In the genomic region with DNA sequence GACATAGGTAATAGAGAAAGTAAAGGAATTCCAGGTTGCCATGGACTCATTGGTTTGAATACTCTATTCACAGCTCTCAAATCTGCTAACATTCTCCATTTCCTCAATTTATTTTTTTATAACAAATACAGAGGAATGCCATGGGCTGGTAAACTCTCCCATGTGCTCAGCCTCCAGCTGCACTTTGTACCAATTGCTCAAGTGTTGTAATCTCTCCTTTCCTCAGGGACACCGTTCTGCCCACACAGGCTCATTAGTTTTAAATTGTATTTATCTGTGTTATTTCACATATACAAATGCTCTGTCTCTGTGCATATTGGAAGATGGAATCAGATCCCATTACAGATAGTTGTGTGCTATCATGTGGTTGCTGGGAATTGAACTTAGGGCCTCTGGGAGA, we compare ENCODE assay signal across 27 mouse cellular contexts. TPM values are rescaled to one million over a fixed set of nuclear protein-coding genes. Genes with fewer than 3 reads are reported as not detected.
DNase-seq lines count a peak whose midpoint lies in the region; ATAC-seq and TF ChIP-seq lines count a peak whose summit lies in the region.
"Had no signal": no experiment of that assay in that cellular context is flagged by ENCODE, and none has a peak within 500 bp of the region (broad histone marks: within the 10 kb centered on the region; RNA-seq: fewer than 3 reads in every experiment).

No protein-coding gene starts in this region.

- peaks cover 32% of the 10 kb centered on the region for H3K36me3 ChIP-seq in intestine, postnatal 0 days (ENCODE audit: control insufficient read depth, insufficient read depth)
- H3K36me3 ChIP-seq in intestine, embryonic 15.5 days = peaks cover 49% of the 10 kb centered on the region
- peaks cover 61% of the 10 kb centered on the region for H3K36me3 ChIP-seq in kidney, embryonic 14.5 days (ENCODE audit: control insufficient read depth, insufficient read depth, low read length)

- no peak overlapping the region for H3K4me3 ChIP-seq in intestine, postnatal 0 days (ENCODE audit: low read depth, low read length)
- no peak overlapping the region for H3K4me3 ChIP-seq in intestine, embryonic 15.5 days (replicated peaks)
- no peak overlapping the region for H3K4me3 ChIP-seq in kidney, embryonic 14.5 days (ENCODE audit: low read length)
- H3K4me3 ChIP-seq: embryonic facial prominence, embryonic 13.5 days; embryonic facial prominence, embryonic 15.5 days; erythroblast, embryonic 14.5 days; forebrain, embryonic 10.5 days; forebrain, embryonic 12.5 days had no signal

- WGBS in intestine, postnatal 0 days = 48% methylated on average over 1 of the region's 1 CpGs
- 91% methylated on average over 1 of the region's 1 CpGs for WGBS in intestine, embryonic 15.5 days
- WGBS in kidney, embryonic 14.5 days = 98% methylated on average over 1 of the region's 1 CpGs

- no peaks in the 10 kb centered on the region for H3K27me3 ChIP-seq in intestine, postnatal 0 days (replicated peaks; ENCODE audit: control insufficient read depth, insufficient read depth, low read length)
- H3K27me3 ChIP-seq in intestine, embryonic 15.5 days (replicated peaks) = no peaks in the 10 kb centered on the region
- no peaks in the 10 kb centered on the region for H3K27me3 ChIP-seq in kidney, embryonic 14.5 days (ENCODE audit: control insufficient read depth, insufficient read depth, low read length)
- H3K27me3 ChIP-seq: CH12.LX; embryonic facial prominence, embryonic 13.5 days; embryonic facial prominence, embryonic 15.5 days; forebrain, embryonic 12.5 days; Patski had no signal

- TF ChIP-seq CTCF in intestine, postnatal 0 days (IDR thresholded peaks at IDR 0.05; ENCODE audit: low read depth) = no peak

- H3K27ac ChIP-seq in intestine, postnatal 0 days (ENCODE audit: low read depth, low read length) = peak overlapping the region; percentile 28; the same call in 1 of the 2 replicates
- no peak overlapping the region for H3K27ac ChIP-seq in intestine, embryonic 15.5 days
- H3K27ac ChIP-seq in kidney, embryonic 14.5 days (ENCODE audit: low read depth, low read length) = no peak overlapping the region
- H3K27ac ChIP-seq: embryonic facial prominence, embryonic 13.5 days; embryonic facial prominence, embryonic 15.5 days; forebrain, embryonic 10.5 days; forebrain, embryonic 12.5 days had no signal

- H3K4me1 ChIP-seq in intestine, postnatal 0 days (replicated peaks; ENCODE audit: control insufficient read depth, insufficient read depth, low read length) = no peaks in the 10 kb centered on the region
- H3K4me1 ChIP-seq in intestine, embryonic 15.5 days (replicated peaks) = no peaks in the 10 kb centered on the region
- no peaks in the 10 kb centered on the region for H3K4me1 ChIP-seq in kidney, embryonic 14.5 days (ENCODE audit: control insufficient read depth, insufficient read depth, low read length)
- H3K4me1 ChIP-seq: embryonic facial prominence, embryonic 13.5 days; embryonic facial prominence, embryonic 15.5 days; forebrain, embryonic 10.5 days; forebrain, embryonic 12.5 days had no signal

- peak; percentile 49; the same call in 1 of the 2 replicates for ATAC-seq in intestine, postnatal 0 days
- ATAC-seq in intestine, embryonic 15.5 days = no peak
- ATAC-seq in kidney, embryonic 14.5 days (ENCODE audit: low FRiP score, low TSS enrichment) = no peak
- ATAC-seq: activated CD4-positive, CD25-positive, alpha-beta regulatory T cell, adult 4 months; CD4-positive, CD25-positive, alpha-beta regulatory T cell, adult 4 months; forebrain, embryonic 14.5 days; forebrain, embryonic 16.5 days; Patski had no signal

- H3K4me2 ChIP-seq in intestine, postnatal 0 days (replicated peaks; ENCODE audit: low read depth) = no peak overlapping the region
- H3K4me2 ChIP-seq in intestine, embryonic 15.5 days (replicated peaks) = no peak overlapping the region
- no peak overlapping the region for H3K4me2 ChIP-seq in kidney, embryonic 14.5 days (replicated peaks; ENCODE audit: low read depth, low read length)
- H3K4me2 ChIP-seq: embryonic facial prominence, embryonic 13.5 days; embryonic facial prominence, embryonic 15.5 days; forebrain, embryonic 12.5 days had no signal

- peak; percentile 22 for DNase-seq in kidney, adult 9 months
- peak; percentile 69 for DNase-seq in adipocyte (ENCODE audit: low spot score)
- DNase-seq: adrenal gland, adult 2 months; adrenal gland, postnatal 10 days; adrenal gland, postnatal 25 days; B cell, adult 2 months; cerebellum, adult 11 months; cerebellum, adult 18-20 months; cerebellum, adult 8-10 months; cerebellum, adult 9-11 months; cerebellum, postnatal 14 days; cerebellum, postnatal 36 days; embryo, embryonic 11 days had no signal

- H3K9me3 ChIP-seq in intestine, postnatal 0 days (ENCODE audit: control insufficient read depth) = no peaks in the 10 kb centered on the region
- H3K9me3 ChIP-seq in intestine, embryonic 15.5 days = peaks cover 12% of the 10 kb centered on the region; the same call in 1 of the 2 replicates
- peaks cover 43% of the 10 kb centered on the region for H3K9me3 ChIP-seq in kidney, embryonic 14.5 days (ENCODE audit: control insufficient read depth, low read length)

- no peak overlapping the region for H3K9ac ChIP-seq in intestine, postnatal 0 days (ENCODE audit: low read depth, low read length)
- no peak overlapping the region for H3K9ac ChIP-seq in intestine, embryonic 15.5 days
- no peak overlapping the region for H3K9ac ChIP-seq in kidney, embryonic 14.5 days (ENCODE audit: low read depth, low read length)
- H3K9ac ChIP-seq: embryonic facial prominence, embryonic 13.5 days; embryonic facial prominence, embryonic 15.5 days; forebrain, embryonic 12.5 days had no signal

RNA-seq across cellular contexts. Expression of a gene that starts 9.3 kb away (rescaled TPM):
- polyA plus RNA-seq in intestine, postnatal 0 days (2015; fragmentation: Nextera tagmentation; extraction: Ambion mirVana) = 31.0 and 31.9 TPM in 2 replicates
- polyA plus RNA-seq in intestine, embryonic 15.5 days (2015; fragmentation: Nextera tagmentation; extraction: Ambion mirVana) = 82.6 and 83.9 TPM in 2 replicates
- 79.3 and 122 TPM in 2 replicates for polyA plus RNA-seq in kidney, embryonic 14.5 days (2014; fragmentation: Nextera tagmentation; extraction: Ambion mirVana)

RNA-seq across cellular contexts. Expression of a gene that starts 9.4 kb away (rescaled TPM):
- 17.7 and 20.6 TPM in 2 replicates for polyA plus RNA-seq in intestine, postnatal 0 days (2015; fragmentation: Nextera tagmentation; extraction: Ambion mirVana)
- 44.8 and 48.6 TPM in 2 replicates for polyA plus RNA-seq in intestine, embryonic 15.5 days (2015; fragmentation: Nextera tagmentation; extraction: Ambion mirVana)
- polyA plus RNA-seq in kidney, embryonic 14.5 days (2014; fragmentation: Nextera tagmentation; extraction: Ambion mirVana) = 47.5 and 52.9 TPM in 2 replicates

RNA-seq across cellular contexts. Expression of a gene that starts 44.0 kb away (rescaled TPM):
- 4.7 and 5.4 TPM in 2 replicates for polyA plus RNA-seq in intestine, postnatal 0 days (2015; fragmentation: Nextera tagmentation; extraction: Ambion mirVana)
- polyA plus RNA-seq in intestine, embryonic 15.5 days (2015; fragmentation: Nextera tagmentation; extraction: Ambion mirVana) = 7.5 and 7.8 TPM in 2 replicates
- 5.4 and 8.1 TPM in 2 replicates for polyA plus RNA-seq in kidney, embryonic 14.5 days (2014; fragmentation: Nextera tagmentation; extraction: Ambion mirVana)

RNA-seq across cellular contexts. Expression of a gene that starts 44.2 kb away (rescaled TPM):
- 4.5 and 4.7 TPM in 2 replicates for polyA plus RNA-seq in intestine, postnatal 0 days (2015; fragmentation: Nextera tagmentation; extraction: Ambion mirVana)
- polyA plus RNA-seq in intestine, embryonic 15.5 days (2015; fragmentation: Nextera tagmentation; extraction: Ambion mirVana) = 8.4 and 8.5 TPM in 2 replicates
- 6.6 and 9.1 TPM in 2 replicates for polyA plus RNA-seq in kidney, embryonic 14.5 days (2014; fragmentation: Nextera tagmentation; extraction: Ambion mirVana)
